Mouse (Mus musculus) layer of hippocampus, adult 11-12 months (tissue): ENCODE measurements at regions not wholly inside any gene's neighbourhood (a gene's known extent, or its start where the extent isn't known, plus 50 kb on each side); places are given as distances from the start of the nearest gene placed in this dataset.

Experiments
- DNase-seq: peaks from one replicate; pipeline ENCODE4 v3.0.0; 2022; ENCODE audit warnings: low spot score

DNA sequence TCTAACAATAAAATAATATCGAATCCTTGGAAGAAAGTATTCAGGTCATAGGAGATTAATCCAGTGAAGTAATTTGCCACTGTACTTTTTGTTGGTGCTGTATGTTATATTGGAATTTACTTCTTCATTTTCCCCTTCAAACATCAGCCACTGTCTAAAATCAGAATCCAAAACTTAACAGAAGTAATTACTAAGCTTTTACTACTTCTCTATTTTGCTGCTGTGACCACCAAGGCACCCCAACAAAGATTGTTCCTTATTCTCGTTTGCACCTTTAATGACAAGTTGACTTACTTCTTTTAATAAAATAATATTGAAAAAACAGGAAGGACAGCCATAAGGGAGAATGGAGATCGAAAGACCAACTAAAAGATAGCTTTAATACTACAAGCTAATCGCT, 1130.1 kb upstream of the Cited2 start:
- DNase-seq = no peak

DNA sequence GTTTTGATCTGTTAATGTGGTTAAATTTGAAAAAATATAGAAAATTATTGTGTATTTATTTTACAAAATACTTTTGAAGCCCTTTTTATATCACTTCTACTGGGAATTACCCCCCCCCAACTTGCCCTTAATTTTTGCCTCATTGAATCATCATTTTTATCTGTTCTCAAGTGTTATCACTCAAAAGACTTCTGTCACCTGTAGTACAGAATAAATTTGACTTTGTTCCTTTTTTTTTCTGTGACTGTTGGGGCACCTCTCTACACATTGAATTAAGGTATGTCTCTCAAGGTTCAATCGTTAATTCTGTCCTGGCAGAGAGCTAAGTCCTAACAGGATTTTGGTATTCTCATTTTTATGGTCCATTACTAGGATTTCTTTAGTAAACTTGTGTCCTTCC, 1123.0 kb upstream of the Cited2 start:
- no peak for DNase-seq

DNA sequence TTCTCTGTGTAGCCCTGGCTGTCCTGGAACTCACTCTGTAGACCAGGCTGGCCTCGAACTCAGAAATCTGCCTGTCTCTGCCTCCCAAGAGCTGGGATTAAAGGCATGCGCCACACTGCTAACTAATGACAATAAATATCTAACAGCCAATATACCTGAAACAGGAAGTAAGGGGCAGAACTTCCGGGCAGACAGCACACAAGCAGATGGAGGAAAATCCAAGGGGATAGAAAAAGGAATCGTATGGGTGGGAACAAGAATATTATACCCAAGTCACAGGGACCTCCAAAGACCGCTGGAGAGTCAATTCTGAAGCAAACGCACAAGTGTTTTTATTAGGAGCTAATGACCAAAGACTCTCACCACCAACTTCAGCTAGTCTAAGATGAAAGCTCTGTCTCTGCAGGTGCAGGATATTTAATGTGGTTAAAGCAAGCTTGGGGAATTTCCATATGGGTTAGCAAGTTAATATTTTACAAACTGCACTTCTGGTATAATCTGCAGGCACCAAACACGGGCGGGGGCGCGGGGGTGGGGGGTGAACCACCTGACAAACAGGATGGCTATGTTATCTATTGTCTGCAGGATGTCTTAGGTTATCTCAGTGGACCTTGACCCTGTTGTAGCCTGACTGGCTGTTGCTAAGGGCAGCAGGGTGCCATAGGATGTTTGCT, 1122.3 kb upstream of the Cited2 start:
- DNase-seq = no peak

DNA sequence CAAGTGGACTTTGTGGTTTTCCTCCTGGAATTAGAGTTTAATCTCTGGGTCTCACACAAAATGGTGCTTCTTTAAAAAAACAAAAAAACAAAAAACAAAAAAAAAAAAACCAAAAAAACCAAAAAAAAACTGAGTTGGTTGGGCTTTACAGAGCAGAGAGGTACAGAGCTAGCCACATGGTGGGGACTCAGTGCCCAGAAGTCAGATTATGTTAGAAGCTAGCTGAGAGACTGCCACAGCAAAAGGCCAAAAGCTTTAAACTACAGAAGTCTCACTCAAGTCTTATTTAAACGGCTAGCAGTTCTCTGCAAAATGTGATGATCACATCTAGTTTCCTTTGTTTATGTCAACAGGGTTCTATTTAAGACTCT, 1121.8 kb upstream of the Cited2 start:
- no peak for DNase-seq

DNA sequence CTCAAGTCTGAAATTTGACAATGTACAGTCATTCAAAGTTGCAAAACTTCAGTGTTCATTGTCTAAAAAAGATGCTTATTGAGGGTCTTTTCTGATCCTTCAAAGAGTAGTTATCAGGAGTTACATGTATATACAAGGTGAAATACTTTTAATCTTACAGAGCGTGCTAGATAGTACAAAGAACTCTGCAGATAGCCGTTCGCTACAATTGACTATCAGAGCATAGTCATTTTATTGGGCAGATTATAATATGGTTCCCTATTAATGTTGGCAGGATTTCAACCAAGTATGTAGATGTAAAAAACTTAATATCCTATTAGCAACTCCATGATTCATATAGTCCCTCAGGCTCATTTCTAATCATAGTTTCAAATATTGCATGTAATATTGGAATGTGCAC, 1114.7 kb upstream of the Cited2 start:
- no peak for DNase-seq

DNA sequence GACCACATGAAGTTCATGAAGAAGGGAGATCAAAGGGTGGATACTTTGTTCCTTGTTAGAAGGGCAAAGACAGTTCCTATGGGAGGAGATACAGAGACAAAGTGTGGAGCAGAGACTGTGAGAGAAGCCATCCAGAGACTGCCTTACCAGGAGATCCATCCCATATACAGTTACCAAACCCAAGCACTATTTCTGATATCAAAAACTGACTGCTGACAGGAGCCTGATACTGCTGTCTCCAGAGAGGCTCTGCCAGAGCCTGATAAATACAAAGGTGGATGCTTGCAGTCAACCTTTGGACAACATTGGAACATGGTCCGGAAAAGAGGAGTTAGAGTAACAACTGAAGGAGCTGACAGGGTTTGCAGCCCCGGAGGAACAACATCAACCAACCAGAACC, 1104.3 kb upstream of the Cited2 start:
- DNase-seq = no peak

DNA sequence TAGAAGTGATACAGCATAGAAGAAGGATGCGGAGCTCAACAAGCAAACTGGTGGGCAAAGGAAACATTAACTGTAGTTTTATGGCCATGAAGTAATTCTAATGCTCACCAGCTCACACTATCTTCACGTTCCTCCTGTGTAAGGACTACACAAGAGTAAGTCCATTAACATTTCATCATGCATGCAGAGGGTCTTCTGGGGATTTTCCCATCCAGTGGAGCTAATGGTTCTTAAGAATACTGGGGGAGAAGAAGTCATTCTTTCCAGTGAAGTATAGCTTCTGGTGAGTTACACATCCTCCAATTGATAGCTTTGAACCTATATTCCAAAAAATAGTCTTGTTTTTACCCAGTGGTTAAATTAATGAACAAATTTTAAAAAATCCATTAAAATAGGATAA, 1103.4 kb upstream of the Cited2 start:
- no peak for DNase-seq

DNA sequence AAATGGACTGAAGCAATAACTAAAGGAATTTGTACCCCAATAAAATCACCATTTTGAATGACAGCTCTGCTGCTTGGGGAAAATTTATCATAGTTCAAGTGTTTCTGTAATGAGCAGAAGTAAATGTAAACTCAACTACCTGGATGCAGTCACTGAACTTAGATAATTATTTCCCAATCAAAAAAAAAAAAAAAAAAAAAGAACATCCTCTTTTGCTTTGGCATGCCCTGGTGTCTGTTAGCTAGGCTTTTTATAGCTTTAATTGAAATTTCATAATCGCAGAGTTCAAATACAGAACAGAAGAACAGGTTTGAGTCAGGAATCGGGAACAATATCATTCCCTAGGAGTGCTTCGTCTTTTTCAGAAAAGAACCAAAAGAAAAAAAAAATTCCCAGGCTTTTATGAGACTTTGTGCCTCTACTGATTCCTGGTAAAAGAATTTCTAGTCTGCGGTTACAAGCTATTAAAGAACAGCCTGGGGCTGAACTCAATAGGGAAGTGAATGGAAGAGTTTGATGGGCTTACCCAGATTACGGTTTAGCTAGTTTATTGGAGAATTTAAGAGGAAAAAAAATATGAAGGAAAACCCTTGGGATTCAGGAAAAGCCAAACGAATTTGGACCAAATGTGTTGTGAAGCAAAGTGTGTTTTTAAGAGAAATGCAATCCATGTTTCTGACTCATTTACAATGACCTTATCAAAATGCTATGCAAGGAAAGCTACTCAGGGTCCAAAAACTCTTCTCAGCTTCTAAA, 1102.0 kb upstream of the Cited2 start:
- DNase-seq = no peak

DNA sequence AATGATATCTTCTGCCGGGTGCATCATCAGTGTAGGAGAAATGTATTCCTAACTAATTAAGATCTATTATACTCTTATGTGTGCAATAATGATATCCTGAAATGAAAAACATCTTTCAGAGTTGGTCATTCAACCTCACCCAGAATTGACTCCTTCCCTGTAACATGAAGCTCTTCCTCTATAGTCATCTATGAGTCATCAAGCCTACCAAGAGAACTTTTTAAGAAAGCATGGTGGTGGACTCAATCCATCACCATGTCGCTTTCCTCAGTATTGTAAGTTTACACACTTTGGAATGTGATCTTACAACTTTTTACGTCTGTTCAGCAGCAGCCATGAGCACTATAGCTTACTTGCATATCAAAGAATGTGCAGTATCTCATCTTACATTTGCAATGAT, 1100.2 kb upstream of the Cited2 start:
- no peak for DNase-seq

DNA sequence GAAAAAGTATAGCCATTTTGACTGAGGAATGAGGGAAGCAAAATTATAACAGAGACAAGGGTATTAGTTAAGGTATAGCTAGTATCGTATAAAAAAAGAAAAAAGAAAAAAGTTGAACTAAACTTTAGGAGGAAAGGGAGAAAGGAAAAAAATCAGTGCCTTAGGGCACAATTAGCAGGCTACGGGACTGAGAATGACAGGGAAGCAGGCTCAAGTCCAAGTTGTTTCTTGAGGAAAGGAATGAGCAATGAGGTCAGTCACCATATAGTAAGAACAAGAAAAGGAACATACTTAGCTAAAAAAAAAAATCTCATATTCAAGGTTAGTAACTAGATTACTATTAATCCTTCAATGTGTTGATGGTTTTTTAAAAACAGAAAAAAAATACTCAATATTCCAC, 1089.8 kb upstream of the Cited2 start:
- no peak for DNase-seq

DNA sequence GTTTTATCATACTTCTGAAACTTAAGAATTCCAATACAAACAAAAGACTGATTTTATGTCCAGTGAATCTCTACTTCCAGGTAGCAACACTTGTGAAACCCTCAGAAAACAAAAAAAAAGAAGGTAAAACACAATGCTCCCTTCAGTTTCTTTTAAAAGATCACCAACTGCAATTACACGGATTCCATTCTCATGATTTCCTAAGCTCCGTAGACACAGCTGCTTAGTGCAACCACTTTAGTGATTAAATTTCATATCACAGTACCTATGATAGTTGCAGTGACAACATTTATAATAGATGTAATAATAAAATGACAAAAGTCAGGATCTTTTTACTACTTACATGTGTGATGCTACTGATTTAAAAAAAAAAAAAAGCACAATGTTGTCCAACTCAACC, 1087.6 kb upstream of the Cited2 start:
- DNase-seq = no peak

DNA sequence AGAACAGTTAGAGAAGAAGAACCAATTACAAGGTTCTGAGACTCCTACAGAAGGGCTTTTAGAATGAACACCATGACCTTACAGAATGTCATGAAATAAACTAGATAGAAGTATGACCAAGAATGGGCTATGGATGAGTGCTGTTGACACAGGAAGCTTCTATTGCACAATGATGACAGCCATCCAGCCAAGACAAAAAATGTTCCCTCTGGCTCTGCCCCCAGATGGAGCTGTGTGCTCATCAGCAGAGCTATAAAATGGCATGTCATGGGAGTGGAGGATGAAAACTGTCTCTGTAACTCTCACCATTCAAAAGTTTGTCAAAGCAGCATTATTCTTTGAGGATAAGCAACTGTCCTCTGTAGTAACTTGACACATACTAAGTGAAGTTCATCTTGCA, 1086.0 kb upstream of the Cited2 start:
- DNase-seq = peak; percentile 25

DNA sequence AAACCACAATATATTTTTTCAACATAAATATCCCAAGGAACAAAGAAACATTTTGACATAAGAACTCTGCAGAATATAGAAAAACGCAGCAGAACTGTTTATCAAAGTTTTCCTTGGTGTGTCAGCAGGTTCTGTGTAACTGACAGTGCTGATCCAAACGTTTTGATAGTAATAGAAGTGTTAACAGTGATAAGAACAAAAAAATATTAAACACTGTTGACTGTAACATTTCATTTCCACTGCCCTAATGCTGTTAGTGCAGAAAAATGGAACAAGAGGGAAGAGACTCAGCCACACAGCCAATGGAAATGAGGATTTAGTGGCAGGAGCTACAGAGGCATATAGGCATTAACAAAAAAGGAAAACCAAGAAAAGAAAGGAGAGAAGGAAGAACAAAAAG, 1084.9 kb upstream of the Cited2 start:
- DNase-seq = no peak

DNA sequence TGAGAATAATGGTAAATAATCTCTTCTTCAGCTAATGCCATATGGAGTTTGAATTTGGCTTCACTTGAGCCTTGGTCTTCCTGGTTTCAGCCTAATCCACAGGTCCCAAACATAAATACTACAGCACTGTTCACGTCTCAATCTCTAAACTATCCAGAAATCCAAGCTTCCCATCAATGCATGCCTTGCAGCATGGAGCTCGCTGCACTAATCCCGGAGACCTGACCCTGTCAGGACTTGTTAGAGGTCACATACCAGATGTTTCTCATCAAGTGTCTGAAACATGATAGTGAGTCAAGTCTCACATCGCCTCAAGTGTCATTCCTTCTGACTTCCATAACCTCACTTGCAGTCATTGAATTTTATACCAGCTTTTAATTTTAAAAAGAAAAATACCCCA, 1082.9 kb upstream of the Cited2 start:
- DNase-seq = no peak

DNA sequence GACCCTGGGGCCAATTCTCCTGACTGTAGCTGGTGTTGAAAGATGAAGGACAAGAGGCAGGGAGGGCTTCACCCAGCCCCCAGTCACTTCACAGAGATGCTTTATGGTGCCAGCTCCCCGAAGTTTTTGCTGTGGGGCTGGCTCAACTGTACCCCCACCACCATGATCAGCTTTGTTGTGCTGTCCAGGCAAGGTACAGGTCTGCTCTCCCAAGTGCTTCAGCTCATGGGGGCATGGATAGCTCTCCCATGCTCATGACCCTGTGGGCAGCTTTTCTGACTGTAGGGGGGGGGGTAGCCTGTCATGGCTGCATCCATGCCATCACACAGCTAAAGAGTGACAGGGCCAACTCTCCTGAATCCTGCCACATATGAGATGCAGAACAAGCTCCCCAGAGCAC, 1072.9 kb upstream of the Cited2 start:
- DNase-seq = no peak

DNA sequence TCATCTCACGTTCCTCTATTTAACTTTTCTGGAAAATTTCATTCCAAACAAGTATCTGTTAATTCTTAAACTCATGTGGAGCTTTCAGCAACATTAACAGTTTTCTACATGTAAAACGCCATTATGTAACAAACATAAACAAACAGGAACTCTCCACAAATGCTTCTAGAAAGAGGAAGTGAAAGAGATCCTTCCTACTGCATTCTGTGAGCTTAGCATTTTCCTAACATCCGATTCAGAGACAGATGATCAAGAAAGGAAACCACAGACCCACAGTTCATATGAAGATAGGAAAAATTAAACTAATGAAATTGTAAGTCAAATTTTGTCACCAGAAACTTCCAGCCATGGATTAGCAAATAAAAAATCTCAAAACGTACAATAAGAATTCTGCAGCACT, 1070.6 kb upstream of the Cited2 start:
- DNase-seq = no peak

DNA sequence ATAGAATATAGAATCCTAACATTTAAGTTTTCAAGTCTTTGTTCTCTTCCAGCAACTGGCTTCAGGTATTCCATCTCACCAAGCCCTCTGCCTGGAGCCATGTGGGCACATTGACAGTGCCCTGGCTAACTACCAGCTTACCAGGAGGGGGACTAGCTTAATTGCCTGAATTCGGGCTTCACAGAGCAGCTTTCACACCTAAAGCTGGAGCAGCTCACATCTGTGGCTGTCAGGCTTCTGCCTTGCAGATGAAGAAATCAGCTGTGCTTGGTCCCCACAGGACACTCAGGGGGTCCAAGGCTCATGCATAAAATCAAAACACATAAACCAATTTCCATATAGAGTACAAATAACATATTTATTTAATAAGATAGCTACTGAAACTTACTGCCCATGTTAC, 1058.5 kb upstream of the Cited2 start:
- DNase-seq = no peak

DNA sequence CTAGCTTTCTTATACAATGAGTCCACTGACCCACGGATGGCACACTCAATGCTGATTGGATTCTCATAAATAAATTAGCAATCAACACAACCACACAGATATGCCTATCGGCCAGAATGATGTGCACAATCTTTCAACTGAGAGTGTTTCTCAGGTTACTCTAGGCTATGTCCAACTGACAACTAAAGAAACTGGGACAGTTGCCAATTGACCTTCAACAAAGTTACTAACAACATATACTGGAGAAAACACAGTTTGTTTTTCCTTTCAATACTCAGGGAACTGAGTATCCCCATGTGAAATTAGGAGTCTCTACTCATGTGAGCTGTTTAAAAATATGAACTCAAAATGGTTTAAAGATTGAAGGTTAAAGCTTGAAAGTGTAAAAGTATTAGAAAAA, 1052.7 kb upstream of the Cited2 start:
- no peak for DNase-seq

DNA sequence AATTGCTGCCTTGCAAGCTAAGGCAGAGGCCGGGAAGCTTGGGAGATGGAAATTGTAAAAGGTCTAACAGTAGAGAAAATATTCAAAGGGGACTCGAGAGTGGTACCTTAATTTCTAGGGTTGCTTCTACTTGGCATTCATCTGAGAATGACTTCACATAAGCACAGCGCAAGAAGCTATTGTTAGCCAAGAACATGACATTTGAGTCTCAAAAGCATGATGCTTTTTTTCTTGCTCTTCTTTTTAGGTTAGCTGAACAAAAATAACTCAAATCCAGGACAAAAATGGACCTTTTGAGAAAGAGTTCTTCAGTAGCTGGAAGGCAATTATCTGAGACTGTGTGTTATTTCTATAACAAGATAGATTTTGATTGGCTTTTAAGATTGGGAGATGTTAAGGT, 1042.0 kb upstream of the Cited2 start:
- DNase-seq = no peak

DNA sequence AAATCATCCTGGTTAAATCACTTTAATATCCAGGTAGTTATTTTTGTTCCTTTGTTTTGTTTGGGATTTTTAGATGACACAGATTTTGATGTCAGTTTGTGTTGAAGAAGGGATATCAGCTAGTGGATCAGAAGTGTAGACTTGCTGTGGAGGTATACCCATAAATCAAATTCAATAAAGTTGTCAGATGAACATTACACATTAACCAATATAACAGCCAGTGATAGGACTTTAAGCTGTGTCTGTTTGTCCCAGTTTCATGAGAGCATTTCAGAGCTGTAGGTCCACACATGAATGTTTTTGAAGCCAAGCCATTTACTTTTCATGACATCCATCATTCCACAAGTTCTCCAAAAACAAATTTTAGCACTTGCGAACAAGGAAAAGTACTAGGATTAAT, 1037.7 kb upstream of the Cited2 start:
- no peak for DNase-seq

DNA sequence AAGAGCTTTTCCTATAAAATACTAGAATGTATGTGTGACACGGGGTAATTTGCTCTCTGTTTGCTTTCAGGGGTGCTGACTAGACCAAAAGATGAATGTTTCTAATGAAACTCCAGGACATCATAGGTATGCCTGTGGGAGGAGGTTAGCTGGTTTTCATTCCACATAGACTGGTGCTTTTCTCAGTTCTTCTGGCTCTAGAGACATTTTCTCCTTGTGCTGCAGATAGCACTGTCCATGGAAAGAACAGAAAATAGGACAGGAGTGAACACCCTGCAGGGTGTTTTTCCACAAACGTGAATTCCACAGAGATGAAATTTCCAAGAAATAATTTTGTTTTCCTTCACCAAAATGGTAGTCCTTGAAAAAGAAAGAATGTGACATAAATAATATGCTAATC, 1016.0 kb upstream of the Cited2 start:
- no peak for DNase-seq

DNA sequence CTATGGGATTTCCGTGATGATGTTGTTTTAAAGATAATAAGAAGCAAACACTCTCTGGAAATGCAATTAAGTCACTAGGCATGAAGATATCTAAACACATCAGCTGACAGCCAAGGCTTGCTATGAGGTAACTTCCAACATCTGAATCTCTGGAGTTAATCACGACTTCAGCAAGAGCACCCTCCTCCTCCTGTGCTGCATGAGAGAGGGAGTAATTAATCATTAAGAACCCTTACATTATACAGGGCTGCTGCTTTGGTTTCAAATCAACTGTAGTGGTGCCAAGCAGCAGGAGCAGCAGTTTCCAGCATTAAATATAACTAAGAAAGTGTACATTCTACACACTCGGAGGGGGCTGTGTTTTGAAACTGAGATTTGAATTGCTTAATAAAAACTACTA, 1009.9 kb upstream of the Cited2 start:
- DNase-seq = no peak

DNA sequence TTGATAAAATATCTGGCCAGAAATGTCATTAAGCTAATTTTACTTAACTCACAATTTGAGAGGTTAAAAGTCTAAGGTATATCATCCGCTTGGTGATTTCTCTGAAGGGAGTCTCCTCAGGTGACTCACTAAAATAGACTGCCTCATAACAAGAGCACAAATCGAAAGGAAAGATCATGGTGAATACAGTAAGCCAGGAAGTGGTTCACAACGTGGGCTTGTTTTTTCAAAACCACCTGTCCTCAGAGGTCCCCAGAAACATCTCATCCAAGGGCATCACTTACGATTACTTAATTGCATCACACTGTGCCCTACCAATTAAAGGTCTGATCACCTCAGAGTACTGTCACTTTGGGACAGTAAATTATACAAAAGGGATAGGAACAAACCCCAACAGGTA, 1009.0 kb upstream of the Cited2 start:
- DNase-seq = no peak

DNA sequence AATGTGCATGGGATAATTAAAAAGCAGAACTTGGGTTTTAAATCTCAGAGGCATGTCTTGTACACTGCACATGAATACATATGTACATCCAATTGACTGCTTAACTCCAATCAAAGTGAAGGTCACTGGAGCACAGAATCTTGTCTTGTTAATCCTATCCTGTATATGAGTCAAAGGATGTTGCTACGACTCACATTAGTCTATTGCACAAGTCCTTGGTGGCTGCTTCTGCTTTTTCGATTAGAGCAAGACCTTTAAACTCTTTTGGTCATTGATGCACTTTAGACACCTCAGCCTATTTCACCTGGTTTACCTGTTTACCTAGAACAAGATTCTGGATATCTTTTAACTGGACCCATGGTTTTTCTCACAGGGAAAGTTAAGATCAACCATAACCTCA, 1008.5 kb upstream of the Cited2 start:
- DNase-seq = no peak
